ENCODE assay signal across 18 mouse cellular contexts in genomic region chr15:80026689-80027353, GRCm38 (mm10). TPM values are rescaled to one million over a fixed set of nuclear protein-coding genes. Genes with fewer than 3 reads are reported as not detected.
A peak's percentile ranks its signal among the peaks of the same experiment; 100 is the strongest.
DNase-seq lines count a peak whose midpoint lies in the region; ATAC-seq and TF ChIP-seq lines count a peak whose summit lies in the region.
"Had no signal": no experiment of that assay in that cellular context is flagged by ENCODE, and none has a peak within 500 bp of the region (broad histone marks: within the 10 kb centered on the region; RNA-seq: fewer than 3 reads in every experiment).

No protein-coding gene starts in this region.

- ATAC-seq in forebrain, embryonic 16.5 days, result peak; percentile 49; the same call in 1 of the 2 replicates
- no peak for ATAC-seq in forebrain, embryonic 11.5 days (replicated peaks; ENCODE audit: low FRiP score)
- no peak for ATAC-seq in lung, postnatal 0 days
- ATAC-seq: midbrain, embryonic 13.5 days had no signal

- no peak overlapping the region for H3K4me2 ChIP-seq in forebrain, embryonic 16.5 days (ENCODE audit: low read length)
- no peak overlapping the region for H3K4me2 ChIP-seq in forebrain, embryonic 11.5 days (ENCODE audit: low read depth, low read length, severe bottlenecking)
- H3K4me2 ChIP-seq in lung, postnatal 0 days (replicated peaks; ENCODE audit: low read depth, low read length), result no peak overlapping the region
- H3K4me2 ChIP-seq: embryonic facial prominence, embryonic 13.5 days; heart, embryonic 11.5 days; midbrain, embryonic 13.5 days had no signal

- no peak for TF ChIP-seq EP300 in lung, postnatal 0 days (IDR thresholded peaks at IDR 0.05)

- TF ChIP-seq CTCF in lung, postnatal 0 days (IDR thresholded peaks at IDR 0.05), result no peak
- TF ChIP-seq CTCF in olfactory bulb, adult 2 months (IDR thresholded peaks at IDR 0.05; ENCODE audit: insufficient read depth, low read depth, low read length), result no peak

- no peak overlapping the region for H3K27ac ChIP-seq in forebrain, embryonic 16.5 days (ENCODE audit: low read length)
- no peak overlapping the region for H3K27ac ChIP-seq in forebrain, embryonic 11.5 days (ENCODE audit: low read depth, low read length)
- 0 out of 2 replicates have a peak overlapping the region, but pooled peaks have one; percentile 16 for H3K27ac ChIP-seq in lung, postnatal 0 days (ENCODE audit: low read length)
- 0 out of 2 replicates have a peak overlapping the region, but pooled peaks have one; percentile 37 for H3K27ac ChIP-seq in olfactory bulb, adult 2 months (ENCODE audit: insufficient read depth, low read depth, low read length)
- H3K27ac ChIP-seq: embryonic facial prominence, embryonic 13.5 days; midbrain, embryonic 13.5 days had no signal

- H3K9ac ChIP-seq in forebrain, embryonic 16.5 days (replicated peaks; ENCODE audit: low read depth, low read length), result no peak overlapping the region
- H3K9ac ChIP-seq in forebrain, embryonic 11.5 days (ENCODE audit: low read length), result no peak overlapping the region
- no peak overlapping the region for H3K9ac ChIP-seq in lung, postnatal 0 days (replicated peaks; ENCODE audit: low read depth)
- H3K9ac ChIP-seq: embryonic facial prominence, embryonic 13.5 days; midbrain, embryonic 13.5 days had no signal

- peaks cover 8% of the 10 kb centered on the region for H3K4me1 ChIP-seq in forebrain, embryonic 16.5 days (replicated peaks; ENCODE audit: control insufficient read depth, insufficient read depth, low read length)
- no peaks in the 10 kb centered on the region for H3K4me1 ChIP-seq in forebrain, embryonic 11.5 days (replicated peaks; ENCODE audit: control insufficient read depth, insufficient read depth, low read length)
- peaks cover 5% of the 10 kb centered on the region; the same call in 1 of the 2 replicates for H3K4me1 ChIP-seq in lung, postnatal 0 days (ENCODE audit: insufficient read depth, low read depth, low read length)
- H3K4me1 ChIP-seq in olfactory bulb, adult 2 months (ENCODE audit: control insufficient read depth, insufficient read depth, low read length), result peaks cover 54% of the 10 kb centered on the region

- H3K9me3 ChIP-seq in forebrain, embryonic 16.5 days (ENCODE audit: control insufficient read depth, low read length), result no peaks in the 10 kb centered on the region
- H3K9me3 ChIP-seq in forebrain, embryonic 11.5 days (ENCODE audit: control insufficient read depth, low read length), result no peaks in the 10 kb centered on the region; the same call in 1 of the 2 replicates
- H3K9me3 ChIP-seq in lung, postnatal 0 days (ENCODE audit: low read length), result no peaks in the 10 kb centered on the region
- H3K9me3 ChIP-seq: midbrain, embryonic 13.5 days had no signal

- no peak overlapping the region for H3K4me3 ChIP-seq in forebrain, embryonic 16.5 days (replicated peaks; ENCODE audit: low read length)
- no peak overlapping the region for H3K4me3 ChIP-seq in forebrain, embryonic 11.5 days (ENCODE audit: low read depth, low read length)
- no peak overlapping the region for H3K4me3 ChIP-seq in lung, postnatal 0 days (ENCODE audit: low read depth, low read length)
- H3K4me3 ChIP-seq in olfactory bulb, adult 2 months (ENCODE audit: insufficient read depth, low read depth, low read length), result no peak overlapping the region
- H3K4me3 ChIP-seq: embryonic facial prominence, embryonic 13.5 days; midbrain, embryonic 13.5 days had no signal

- DNase-seq in forebrain, embryonic 11.5 days (ENCODE audit: low spot score), result no peak
- DNase-seq in heart, postnatal 4 days, result peak; percentile 50
- no peak for DNase-seq in heart, adult 18-20 months
- DNase-seq in lung, postnatal 0 days (ENCODE audit: low spot score), result no peak
- no peak for DNase-seq in lung, postnatal 4 days
- no peak for DNase-seq in adrenal gland, adult (ENCODE audit: inconsistent age in 2 of 2, low spot score in 1 of 2)
- DNase-seq: cerebellum, adult 9-11 months; liver; lung, adult 18-20 months; lung, postnatal 36 days; retina, postnatal 1 day; right cerebral cortex, postnatal 4 days; thymus, postnatal 4 days had no signal

- no peak for TF ChIP-seq POLR2A in olfactory bulb, adult 2 months (IDR thresholded peaks at IDR 0.05; ENCODE audit: insufficient read depth, low read depth, low read length)

- 59% methylated on average over 14 of the region's 14 CpGs for WGBS in forebrain, embryonic 16.5 days
- WGBS in forebrain, embryonic 11.5 days, result 81% methylated on average over 14 of the region's 14 CpGs
- 61% methylated on average over 14 of the region's 14 CpGs for WGBS in lung, postnatal 0 days
- 39% methylated on average over 14 of the region's 14 CpGs for WGBS in olfactory bulb, adult 2 months

- H3K36me3 ChIP-seq in forebrain, embryonic 16.5 days (ENCODE audit: control insufficient read depth, insufficient read depth), result no peaks in the 10 kb centered on the region
- no peaks in the 10 kb centered on the region for H3K36me3 ChIP-seq in forebrain, embryonic 11.5 days (ENCODE audit: control insufficient read depth, insufficient read depth, low read length)
- no peaks in the 10 kb centered on the region for H3K36me3 ChIP-seq in lung, postnatal 0 days (ENCODE audit: insufficient read depth, low read length)
- H3K36me3 ChIP-seq: embryonic facial prominence, embryonic 13.5 days; midbrain, embryonic 13.5 days had no signal

- H3K27me3 ChIP-seq in forebrain, embryonic 16.5 days (replicated peaks; ENCODE audit: control insufficient read depth, insufficient read depth, low read length), result no peaks in the 10 kb centered on the region
- no peaks in the 10 kb centered on the region for H3K27me3 ChIP-seq in forebrain, embryonic 11.5 days (ENCODE audit: control insufficient read depth, insufficient read depth, low read length)
- H3K27me3 ChIP-seq in lung, postnatal 0 days (replicated peaks; ENCODE audit: insufficient read depth, low read length), result no peaks in the 10 kb centered on the region
- H3K27me3 ChIP-seq: embryonic facial prominence, embryonic 13.5 days; midbrain, embryonic 13.5 days had no signal

RNA-seq across cellular contexts. Expression of gene Pdgfb, which starts 12.0 kb away (rescaled TPM):
- 3.4 and 3.6 TPM in 2 replicates for polyA plus RNA-seq in forebrain, embryonic 16.5 days (2015; fragmentation: Nextera tagmentation; extraction: Ambion mirVana)
- polyA plus RNA-seq in forebrain, embryonic 11.5 days (2014; fragmentation: Nextera tagmentation; extraction: Ambion mirVana), result 2.8 and 2.9 TPM in 2 replicates
- total RNA-seq in heart, postnatal 4 days (2021), result 10 to 100 TPM; 46.4 to 50.7 TPM
- total RNA-seq in heart, adult 18-20 months (2021), result 10 to 100 TPM; 23.1 to 29.3 TPM
- 10.5 and 14.2 TPM in 2 replicates for polyA plus RNA-seq in lung, postnatal 0 days (2015; fragmentation: Nextera tagmentation; extraction: Ambion mirVana)
- not detected in 2 replicates for polyA plus RNA-seq in olfactory bulb, adult 2 months (2012; ENCODE audit: insufficient read depth, insufficient read length, low replicate concordance, missing spikeins)

RNA-seq across cellular contexts. Expression of gene Cbx7, which starts 55.9 kb away (rescaled TPM):
- 3.0 and 4.0 TPM in 2 replicates for polyA plus RNA-seq in forebrain, embryonic 16.5 days (2015; fragmentation: Nextera tagmentation; extraction: Ambion mirVana)
- polyA plus RNA-seq in forebrain, embryonic 11.5 days (2014; fragmentation: Nextera tagmentation; extraction: Ambion mirVana), result 2.5 and 3.3 TPM in 2 replicates
- total RNA-seq in heart, postnatal 4 days (2021), result 1 to 10 TPM; 1.7 to 2.0 TPM
- total RNA-seq in heart, adult 18-20 months (2021), result 10 to 100 TPM; 17.8 to 29.8 TPM
- 4.1 and 4.5 TPM in 2 replicates for polyA plus RNA-seq in lung, postnatal 0 days (2015; fragmentation: Nextera tagmentation; extraction: Ambion mirVana)
- not detected in 2 replicates for polyA plus RNA-seq in olfactory bulb, adult 2 months (2012; ENCODE audit: insufficient read depth, insufficient read length, low replicate concordance, missing spikeins)

Comparison
In these comparisons a context has a peak if more than half of its experiments do, and no peak if none do; other contexts are left out.
1. H3K27ac ChIP-seq: peak in lung, postnatal 0 days (single experiment) and olfactory bulb, adult 2 months (single experiment); none in forebrain, embryonic 16.5 days (single experiment) and forebrain, embryonic 11.5 days (single experiment).